Mouse (Mus musculus): ENCODE results near the gene Snta1.

Gene Snta1

GRCm38 (mm10) chr2:154348152-154348551 is 59.7 kb downstream of the Snta1 start:
- ChIA-PET CTCF (interaction anchor here (0.7 to 2.1 kb wide), 6 partner anchors 24 to 176 kb away, joined by 3 to 13 read pairs (median 6); no protein-coding TSS in a partner anchor), POLR2A (interaction anchor here (0.6 to 3.5 kb wide), 15 partner anchors 9 to 329 kb away, joined by 3 to 12 read pairs (median 4); no protein-coding TSS in a partner anchor)

- ChIA-PET POLR2A (interaction anchor here in 2 of 4 experiments (0.6 to 6.0 kb wide), 11 partner anchors 9 to 462 kb away, joined by 3 to 47 read pairs (median 6); partner anchors contain the start of genes Bpifb5 (in 1 of the 2) and Cdk5rap1 (in 1 of the 2)), CTCF (no interaction called here)
These were observed 68.5 kb downstream of the Snta1 start for GRCm38 (mm10) chr2:154339356-154339755.

- ChIA-PET CTCF (interaction anchor here (0.5 to 1.2 kb wide), 12 partner anchors 12 to 727 kb away, joined by 3 to 12 read pairs (median 3); no protein-coding TSS in a partner anchor), POLR2A (interaction anchor here (0.6 to 6.0 kb wide), 28 partner anchors 8 to 724 kb away, joined by 3 to 47 read pairs (median 3); partner anchors contain the start of genes Cbfa2t2 (in 2 of the 4), Cdk5rap1 (in 2 of the 4) and Pxmp4 (in 1 of the 4))
These were observed 69.7 kb downstream of the Snta1 start for GRCm38 (mm10) chr2:154338161-154338560.

- ChIA-PET CTCF (interaction anchor here in 2 of 4 experiments (1.5 to 2.6 kb wide), 2 partner anchors 35 kb away, joined by 3 to 13 read pairs; no protein-coding TSS in a partner anchor), POLR2A (interaction anchor here in 3 of 4 experiments (0.6 to 6.0 kb wide), 16 partner anchors 11 to 595 kb away, joined by 3 to 47 read pairs (median 3); partner anchors contain the start of genes Cdk5rap1 (in 2 of the 3), Bpifb5 (in 1 of the 3) and Mapre1 (in 1 of the 3))
These were observed 72.3 kb downstream of the Snta1 start for GRCm38 (mm10) chr2:154335572-154335971.

GRCm38 (mm10) chr2:154326852-154327251 is 81.0 kb downstream of the Snta1 start:
- CTCF ChIA-PET, result interaction anchor here in 1 of 4 experiments (1.1 kb wide), 1 partner anchor 27 kb away, joined by 3 read pairs; no protein-coding TSS in a partner anchor
- POLR2A ChIA-PET, result interaction anchor here in 2 of 4 experiments (0.6 to 1.2 kb wide), 3 partner anchors 129 to 331 kb away, joined by 3 to 18 read pairs (median 3); no protein-coding TSS in a partner anchor

All from embryonic stem cell, embryonic (primary cell).